Mouse (Mus musculus) small intestine, adult 2 months (tissue): ENCODE results near the gene Klhl18.

Experiments used
- CTCF ChIP-seq: fragments of 200-500 bp; IDR thresholded peaks from 2 replicates; pipeline ENCODE4 v1.5.1; 2012; ENCODE audit warnings: low read depth, mild to moderate bottlenecking, control low read depth, inconsistent platforms, low read length, moderate library complexity, mixed read lengths; ENCODE audit not compliant: insufficient replicate concordance, insufficient read length; ENCODE audit errors: extremely low read depth
- POLR2A ChIP-seq: fragments of 200-500 bp; IDR thresholded peaks from 2 replicates; pipeline ENCODE4 v1.6.1; 2012; ENCODE audit warnings: low read depth, mild to moderate bottlenecking, control low read depth, inconsistent platforms, low read length, moderate library complexity

DNA sequence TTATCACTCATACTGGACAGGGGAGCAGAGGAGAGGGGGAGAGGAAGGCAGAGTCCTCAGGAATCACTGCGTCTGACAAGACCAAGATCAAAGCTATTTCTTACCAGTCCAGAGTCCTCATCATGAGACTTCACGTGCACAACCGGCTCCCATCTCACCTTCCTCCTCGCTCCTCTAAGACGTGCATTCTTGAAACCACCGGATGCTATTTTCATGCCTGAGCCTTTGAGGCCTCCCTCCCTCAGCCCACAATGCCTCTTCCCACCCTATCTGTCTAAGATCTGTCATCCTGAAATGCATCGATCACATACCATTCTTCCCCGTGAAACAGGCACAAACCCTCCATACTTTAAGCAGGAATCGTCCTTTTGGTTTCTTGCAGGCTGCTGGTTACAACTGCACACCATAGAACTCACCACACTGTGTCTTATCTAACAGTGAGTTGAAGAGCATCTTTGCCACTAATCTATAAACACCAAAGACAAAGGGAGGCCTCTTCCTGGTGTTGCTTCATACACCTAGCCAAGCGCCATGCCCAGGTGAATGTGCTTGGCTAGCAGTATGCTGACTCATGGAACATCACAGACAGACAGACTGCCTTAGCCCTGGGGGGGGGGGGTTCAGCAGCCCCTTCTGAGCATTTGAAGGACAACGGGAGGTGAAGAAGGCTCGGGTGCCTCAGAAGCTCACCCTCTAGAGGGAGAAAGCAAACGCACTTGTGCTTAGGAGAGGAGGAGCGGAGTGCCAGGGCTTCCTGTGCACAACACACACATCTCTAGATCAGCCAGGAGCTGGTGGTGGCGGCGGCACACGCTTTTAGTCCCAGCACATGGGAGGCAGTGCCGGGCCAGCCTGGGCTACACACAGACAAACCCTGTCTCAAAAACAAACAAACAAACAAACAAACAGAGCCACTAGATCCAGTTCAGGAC, 15.3 kb downstream of the Klhl18 start:
- TF ChIP-seq CTCF (no peak), POLR2A (no peak)
